Mouse (Mus musculus) ES-E14 (cell line): Measurements from ENCODE around the gene Prelid3b. TPM values are rescaled to one million over a fixed set of nuclear protein-coding genes. Genes with fewer than 3 reads are reported as not detected.

Experiments used
- DNase-seq: peaks from one replicate; pipeline ENCODE4 v3.0.0-alpha.2; 2013; ENCODE audit warnings: low read depth, low spot score
- H3K27ac ChIP-seq: 2 replicates; pipeline ENCODE4 v1.5.1; 2012; ENCODE audit warnings: low read depth, mild to moderate bottlenecking, low read length, moderate library complexity, mixed read lengths; ENCODE audit not compliant: poor library complexity, insufficient read depth, severe bottlenecking
- H3K36me3 ChIP-seq: 2 replicates; pipeline ENCODE4 v1.6.1; 2012; ENCODE audit warnings: mild to moderate bottlenecking, low read length, moderate library complexity, mixed read lengths; ENCODE audit not compliant: control insufficient read depth, poor library complexity, insufficient read depth, severe bottlenecking
- H3K4me1 ChIP-seq, 2 experiments: fragments of 150-350 bp in 1 of 2; sonication (generic) in 1 of 2; 2 replicates each; pipeline ENCODE4 v1.6.1; 2012; ENCODE audit warnings: low read length in 2 of 2, mild to moderate bottlenecking in 1 of 2, mixed read lengths in 1 of 2; ENCODE audit not compliant: control insufficient read depth in 2 of 2, insufficient read depth in 2 of 2, poor library complexity in 1 of 2
- H3K4me3 ChIP-seq, 2 experiments: fragments of 150-350 bp in 1 of 2; sonication (generic) in 1 of 2; 2 replicates each; pipeline ENCODE4 v1.5.1; 2012; ENCODE audit warnings: low read length in 2 of 2, low read depth in 1 of 2, mild to moderate bottlenecking in 1 of 2, mixed read lengths in 1 of 2; ENCODE audit not compliant: insufficient read depth in 1 of 2, poor library complexity in 1 of 2, severe bottlenecking in 1 of 2
- H3K9ac ChIP-seq: 2 replicates; pipeline ENCODE4 v1.6.1; 2012; ENCODE audit warnings: low read depth, mild to moderate bottlenecking, low read length, mixed read lengths; ENCODE audit not compliant: poor library complexity, insufficient read depth, severe bottlenecking
- H3K9me3 ChIP-seq: fragments of 150-350 bp; sonication (generic); 2 replicates; pipeline ENCODE4 v1.6.1; 2012; ENCODE audit warnings: low read depth, mild to moderate bottlenecking, low read length; ENCODE audit not compliant: control insufficient read depth, insufficient read depth
- CHD2 ChIP-seq: IDR thresholded peaks from 2 replicates; pipeline ENCODE4 v1.6.1; 2014; ENCODE audit warnings: mild to moderate bottlenecking, low read depth, low read length, inconsistent platforms
- HCFC1 ChIP-seq: IDR thresholded peaks from 2 replicates; pipeline ENCODE4 v1.6.1; 2012; ENCODE audit warnings: low read length, inconsistent platforms, borderline replicate concordance; ENCODE audit not compliant: insufficient read depth
- MAFK ChIP-seq: IDR thresholded peaks from 2 replicates; pipeline ENCODE4 v1.6.1; 2014; ENCODE audit warnings: mild to moderate bottlenecking, low read depth, low read length, inconsistent platforms; ENCODE audit not compliant: insufficient read depth
- ZC3H11A ChIP-seq: IDR thresholded peaks from 2 replicates; pipeline ENCODE4 v1.6.1; 2012; ENCODE audit warnings: low read depth, mild to moderate bottlenecking, inconsistent platforms, low read length, borderline replicate concordance
- ZNF384 ChIP-seq: IDR thresholded peaks from 2 replicates; pipeline ENCODE4 v1.6.1; 2012; ENCODE audit warnings: low read depth, low read length, inconsistent platforms
- in situ Hi-C, 2 experiments: fragments of 600-800 bp; cut with MboI; formaldehyde crosslinking; loops; one replicate each; pipeline ENCODE4 v1.15.1; 2025; ENCODE audit warnings: low sequenced_read_pairs in 2 of 2, inconsistent platforms in 1 of 2; ENCODE audit not compliant: unreplicated experiment in 2 of 2
- total RNA-seq: library from RNA; depleted of rRNA; stranded (reverse); fragments of 300-350 nt; gene quantifications from 2 replicates; pipeline ENCODE4 v1.2.3, GENCODE M21; 2012

Gene Prelid3b
- total RNA-seq, 1 experiment, result 63.4 TPM

GRCm38 (mm10) chr2:174477543-174478319 is 4.8 kb upstream of the Prelid3b start:
- Histone ChIP-seq H3K36me3 (no peaks in the 10 kb centered on the region), H3K4me1 (peaks cover 3 to 4% of the 10 kb centered on the region in 2 experiments; a peak in 1 of 4 replicates), H3K4me3 (no peak overlapping the region), H3K9ac (no peak overlapping the region), H3K27ac (no peak overlapping the region), H3K9me3 (no peaks in the 10 kb centered on the region)
- in situ Hi-C loops, result no loop called here
- DNase-seq, result no peak
- TF ChIP-seq ZNF384, result no peak
- TF ChIP-seq ZC3H11A, result no peak
- no peak for TF ChIP-seq HCFC1
- no peak for TF ChIP-seq MAFK
- no peak for TF ChIP-seq CHD2

GRCm38 (mm10) chr2:174473550-174473927 is 658 bp upstream of the Prelid3b start:
- no peak for DNase-seq
- Histone ChIP-seq H3K27ac (peak overlapping the region; percentile 72; the same call in 1 of the 2 replicates), H3K36me3 (peaks cover 11% of the 10 kb centered on the region), H3K9me3 (no peaks in the 10 kb centered on the region), H3K4me1 (peaks cover 5 to 7% of the 10 kb centered on the region in 2 experiments; a peak in 3 of 4 replicates), H3K4me3 (peak overlapping the region; percentile 60 to 66), H3K9ac (peak overlapping the region; percentile 86)
- in situ Hi-C loops, result no loop called here
- TF ChIP-seq ZC3H11A, result no peak
- TF ChIP-seq MAFK, result no peak

GRCm38 (mm10) chr2:174472407-174472806 is 474 bp downstream of the Prelid3b start:
- no peak for DNase-seq
- Histone ChIP-seq H3K9me3 (no peaks in the 10 kb centered on the region), H3K4me3 (peak overlapping the region; percentile 81 to 88), H3K9ac (peak overlapping the region; percentile 94), H3K27ac (peak overlapping the region; percentile 61), H3K36me3 (peaks cover 16% of the 10 kb centered on the region), H3K4me1 (peaks cover 5 to 7% of the 10 kb centered on the region in 2 experiments; a peak in 3 of 4 replicates)
- TF ChIP-seq HCFC1 (no peak), ZC3H11A (no peak), CHD2 (no peak), MAFK (no peak), ZNF384 (no peak)
- in situ Hi-C loops, result no loop called here

- peaks cover 23% of the 10 kb centered on the region for H3K36me3 ChIP-seq
Observed at GRCm38 (mm10) chr2:174470786-174471405, 2.0 kb downstream of the Prelid3b start.

More at GRCm38 (mm10) chr2:174470786-174471405, 2.0 kb downstream of the Prelid3b start:
- peak overlapping the region; percentile 26; the same call in 1 of the 2 replicates for H3K9ac ChIP-seq
- no peak for DNase-seq
- no peaks in the 10 kb centered on the region for H3K9me3 ChIP-seq
- no peak overlapping the region for H3K27ac ChIP-seq
- in situ Hi-C loops, result no loop called here
- TF ChIP-seq ZC3H11A, result no peak
- TF ChIP-seq CHD2, result no peak
- no peak for TF ChIP-seq HCFC1
- no peak for TF ChIP-seq MAFK
- TF ChIP-seq ZNF384, result no peak
- H3K4me3 ChIP-seq, result no peak overlapping the region
- peaks cover 5 to 7% of the 10 kb centered on the region in 2 experiments; a peak in 3 of 4 replicates for H3K4me1 ChIP-seq
